Mouse (Mus musculus): ENCODE results near the gene Gm2163. TPM values are rescaled to one million over a fixed set of nuclear protein-coding genes. Genes with fewer than 3 reads are reported as not detected.
"Not testable (repeated sequence)": the region's sequence is repeated elsewhere in the genome, so short reads cannot be mapped to it uniquely, and the experiment has no call there.

The Gm2163 gene
- polyA plus RNA-seq (2016; fragmentation: Nextera tagmentation; extraction: Ambion mirVana), result 0.12 TPM in 1 of 2 replicates, not detected in the other

DNA sequence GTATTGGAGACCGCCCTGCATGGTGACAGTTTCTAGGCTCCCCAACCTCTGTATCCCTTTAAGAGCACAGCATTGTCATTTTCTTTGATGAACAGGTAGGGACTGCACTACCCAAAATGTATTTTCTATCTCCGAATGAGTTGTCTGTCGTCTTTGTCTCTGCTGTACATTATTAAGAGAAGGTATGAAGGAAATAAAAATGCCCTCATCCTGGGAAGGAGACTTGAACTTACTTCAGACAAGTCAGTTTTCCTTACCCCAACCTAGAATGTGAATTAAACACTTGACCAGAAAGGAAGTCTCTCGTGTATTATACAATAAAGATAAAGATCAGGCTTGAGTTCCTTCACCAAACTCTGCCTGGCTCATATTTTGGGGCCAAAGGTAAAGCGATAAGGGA, at the start of gene Gm2163:
Gene Gm2163 (plus strand): TSS at position 301 of the 400 bp plus-strand sequence.
- not testable (repeated sequence) for H3K4me3 ChIP-seq; H3K4me1 ChIP-seq; H3K27ac ChIP-seq; H3K4me2 ChIP-seq (replicated peaks); H3K27me3 ChIP-seq; H3K9ac ChIP-seq; H3K36me3 ChIP-seq; H3K9me3 ChIP-seq (replicated peaks); ATAC-seq (ENCODE audit: low FRiP score)
- WGBS, result no CpG with 5 or more reads among the region's 5 CpGs

DNA sequence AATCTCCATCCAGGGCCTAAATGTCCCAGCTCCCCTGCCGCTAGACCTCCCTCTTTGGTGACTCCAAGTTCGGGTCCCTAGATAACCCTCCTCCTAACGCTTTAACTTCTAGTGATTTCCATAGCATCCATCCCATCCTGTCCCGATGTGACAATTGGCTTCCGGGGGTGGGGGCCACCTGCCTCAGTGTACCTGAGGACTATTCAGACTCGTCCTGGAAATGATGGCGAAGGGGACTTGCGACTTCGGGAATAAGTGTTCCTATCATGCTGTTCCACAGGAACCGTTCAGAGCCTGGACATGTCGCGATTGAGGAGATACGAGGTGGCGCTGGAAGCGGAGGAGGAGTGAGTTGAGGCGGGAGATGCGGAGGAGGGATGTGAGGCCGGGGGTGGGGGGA, 27.5 kb upstream of the Gm2163 start, which contains the start of gene Gm21586:
Gene Gm21586 (plus strand): TSS at position 301 of the 400 bp plus-strand sequence.
- not testable (repeated sequence) for ATAC-seq (ENCODE audit: low FRiP score); H3K4me1 ChIP-seq; H3K4me2 ChIP-seq (replicated peaks); H3K9ac ChIP-seq; H3K27me3 ChIP-seq; H3K4me3 ChIP-seq; H3K27ac ChIP-seq; H3K36me3 ChIP-seq; H3K9me3 ChIP-seq (replicated peaks)
- no CpG with 5 or more reads among the region's 18 CpGs for WGBS

DNA sequence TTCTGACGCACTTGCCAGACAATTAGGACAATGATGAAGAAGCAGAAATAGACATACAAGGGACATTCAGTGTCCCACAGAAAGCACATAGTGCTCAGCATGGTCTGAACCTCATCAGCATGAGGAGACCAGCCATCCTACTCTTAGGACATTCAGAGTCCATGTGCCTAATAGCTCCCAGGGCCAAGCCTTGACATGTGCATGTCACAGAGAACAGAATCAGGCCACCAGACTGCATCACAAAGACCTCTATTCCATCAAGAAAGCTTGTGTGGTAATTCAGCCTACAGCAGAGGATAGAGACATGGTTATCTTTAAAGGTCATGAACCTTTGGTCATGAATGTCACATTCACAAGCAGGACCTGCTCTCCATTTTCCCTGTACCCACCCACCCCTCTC, 61.5 kb downstream of the Gm2163 start, which contains the start of gene Fam205a2:
Gene Fam205a2 (minus strand): TSS at position 101 of the 400 bp plus-strand sequence.
- H3K9ac ChIP-seq; H3K27ac ChIP-seq; H3K4me1 ChIP-seq; ATAC-seq (ENCODE audit: low FRiP score); H3K4me3 ChIP-seq; H3K36me3 ChIP-seq; H3K4me2 ChIP-seq (replicated peaks); H3K27me3 ChIP-seq; H3K9me3 ChIP-seq (replicated peaks): not testable (repeated sequence)
- WGBS, result no CpG with 5 or more reads among the region's 1 CpGs

DNA sequence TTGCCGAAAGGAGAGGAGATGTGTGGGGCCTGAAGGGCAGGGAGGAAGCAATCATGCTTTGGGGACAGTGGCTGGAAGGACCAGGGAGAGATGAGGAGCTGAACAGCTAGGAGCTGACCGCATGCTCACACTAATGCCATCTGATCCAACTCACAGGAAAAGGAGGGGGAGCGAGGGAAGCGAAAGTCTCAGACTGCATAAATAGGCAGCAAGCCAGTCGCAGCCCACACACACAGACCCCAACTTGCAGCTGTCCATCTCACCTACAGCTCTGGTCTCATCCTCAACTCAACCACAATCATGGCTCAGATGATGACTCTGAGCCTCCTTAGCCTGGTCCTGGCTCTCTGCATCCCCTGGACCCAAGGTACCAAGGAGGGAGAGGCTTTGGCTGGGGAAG, 145.3 kb downstream of the Gm2163 start, which contains the start of gene Gm10591:
Gene Gm10591 (plus strand): TSS at position 301 of the 400 bp plus-strand sequence.
- ATAC-seq (ENCODE audit: low FRiP score); H3K36me3 ChIP-seq; H3K9ac ChIP-seq; H3K4me3 ChIP-seq; H3K27me3 ChIP-seq; H3K4me1 ChIP-seq; H3K9me3 ChIP-seq (replicated peaks); H3K27ac ChIP-seq; H3K4me2 ChIP-seq (replicated peaks): not testable (repeated sequence)
- WGBS, result no CpG with 5 or more reads among the region's 5 CpGs

DNA sequence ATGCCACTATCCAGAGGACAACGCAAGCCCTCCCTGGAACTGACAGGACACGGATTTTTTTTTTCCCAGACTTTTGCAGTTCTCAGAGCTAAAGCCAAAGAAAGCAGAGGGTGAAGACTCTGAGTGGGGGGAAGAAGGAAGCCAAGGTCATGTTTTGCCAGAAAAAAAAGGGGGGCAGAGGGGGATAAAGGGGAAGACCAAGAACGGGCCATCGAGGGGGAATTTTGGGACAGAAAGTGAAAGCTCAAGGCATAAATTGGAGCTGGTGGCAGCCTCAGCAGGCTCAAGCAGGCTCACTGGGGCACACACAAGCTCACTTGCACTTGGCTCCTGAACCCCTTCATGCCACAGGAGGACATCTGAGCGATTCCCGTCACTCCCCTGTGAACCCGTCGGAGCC, 162.9 kb downstream of the Gm2163 start, which contains the start of gene Gm2564:
Gene Gm2564 (plus strand): TSS at position 301 of the 400 bp plus-strand sequence.
- H3K4me2 ChIP-seq (replicated peaks); H3K4me1 ChIP-seq; H3K36me3 ChIP-seq; H3K9me3 ChIP-seq (replicated peaks); H3K27ac ChIP-seq; H3K4me3 ChIP-seq; H3K9ac ChIP-seq; H3K27me3 ChIP-seq; ATAC-seq (ENCODE audit: low FRiP score): not testable (repeated sequence)
- WGBS, result no CpG with 5 or more reads among the region's 8 CpGs

Other genes with a start within 250 kb of the Gm2163 start
- not detected in 2 replicates for gene Gm10600, start 226.1 kb upstream of the Gm2163 start, polyA plus RNA-seq (2016; fragmentation: Nextera tagmentation; extraction: Ambion mirVana)
- not detected in 2 replicates for gene Ccl21b, start 211.0 kb upstream of the Gm2163 start, polyA plus RNA-seq (2016; fragmentation: Nextera tagmentation; extraction: Ambion mirVana)
- gene Gm21953, start 172.5 kb upstream of the Gm2163 start, polyA plus RNA-seq (2016; fragmentation: Nextera tagmentation; extraction: Ambion mirVana), result not detected in 2 replicates
- 0.05 TPM in 1 of 2 replicates, not detected in the other for gene Fam205a3, start 148.4 kb upstream of the Gm2163 start, polyA plus RNA-seq (2016; fragmentation: Nextera tagmentation; extraction: Ambion mirVana)
- not detected in 2 replicates for gene Gm21586, start 27.4 kb upstream of the Gm2163 start, polyA plus RNA-seq (2016; fragmentation: Nextera tagmentation; extraction: Ambion mirVana)
- 0.05 TPM in 1 of 2 replicates, not detected in the other for gene Fam205a2, start 61.4 kb downstream of the Gm2163 start, polyA plus RNA-seq (2016; fragmentation: Nextera tagmentation; extraction: Ambion mirVana)
- not detected in 2 replicates for gene Gm10591, start 145.4 kb downstream of the Gm2163 start, polyA plus RNA-seq (2016; fragmentation: Nextera tagmentation; extraction: Ambion mirVana)
- not detected in 2 replicates for gene Gm2564, start 163.0 kb downstream of the Gm2163 start, polyA plus RNA-seq (2016; fragmentation: Nextera tagmentation; extraction: Ambion mirVana)
- gene Ccl27b, start 188.5 kb downstream of the Gm2163 start, polyA plus RNA-seq (2016; fragmentation: Nextera tagmentation; extraction: Ambion mirVana), result not detected in 2 replicates
- not detected in 2 replicates for gene Il11ra2, start 195.1 kb downstream of the Gm2163 start, polyA plus RNA-seq (2016; fragmentation: Nextera tagmentation; extraction: Ambion mirVana)

All from hindbrain, embryonic 12.5 days (tissue).